Mouse (Mus musculus) forebrain, embryonic 16.5 days (tissue): ENCODE data around the gene Hist1h2ah. TPM values are rescaled to one million over a fixed set of nuclear protein-coding genes. Genes with fewer than 3 reads are reported as not detected.
A peak's percentile ranks its signal among the peaks of the same experiment; 100 is the strongest.
"Not testable (repeated sequence)": the region's sequence is repeated elsewhere in the genome, so short reads cannot be mapped to it uniquely, and the experiment has no call there.

ENCODE experiments used
- ATAC-seq: fragments of 200-750 bp; cut with Nextera tagmentation; 2 replicates; pipeline ENCODE4 v1.8.0; 2017; ENCODE audit warnings: mild to moderate bottlenecking, moderate library complexity
- H3K27ac ChIP-seq: fragments of 300-500 bp; sonication (generic); 2 replicates; pipeline ENCODE4 v1.5.1; 2014; ENCODE audit warnings: low read length, control low read depth
- H3K27me3 ChIP-seq: fragments of 300-500 bp; sonication (generic); replicated peaks from 2 replicates; pipeline ENCODE4 v1.6.1; 2014; ENCODE audit warnings: low read length; ENCODE audit not compliant: control insufficient read depth, insufficient read depth
- H3K36me3 ChIP-seq: fragments of 300-500 bp; sonication (generic); 2 replicates; pipeline ENCODE4 v1.6.1; 2014; ENCODE audit not compliant: control insufficient read depth, insufficient read depth
- H3K4me1 ChIP-seq: fragments of 300-500 bp; sonication (generic); replicated peaks from 2 replicates; pipeline ENCODE4 v1.6.1; 2014; ENCODE audit warnings: low read length; ENCODE audit not compliant: control insufficient read depth, insufficient read depth
- H3K4me2 ChIP-seq: fragments of 300-500 bp; sonication (generic); 2 replicates; pipeline ENCODE4 v1.6.1; 2014; ENCODE audit warnings: mild to moderate bottlenecking, low read length, control low read depth
- H3K4me3 ChIP-seq: fragments of 300-500 bp; sonication (generic); replicated peaks from 2 replicates; pipeline ENCODE4 v1.5.1; 2014; ENCODE audit warnings: mild to moderate bottlenecking, low read length, control low read depth
- H3K9ac ChIP-seq: fragments of 300-500 bp; sonication (generic); replicated peaks from 2 replicates; pipeline ENCODE4 v1.6.1; 2014; ENCODE audit warnings: low read depth, low read length, control low read depth
- H3K9me3 ChIP-seq: fragments of 300-500 bp; sonication (generic); 2 replicates; pipeline ENCODE4 v1.6.1; 2016; ENCODE audit warnings: low read length; ENCODE audit not compliant: control insufficient read depth
- WGBS: fragments of 180-500 bp; shearing (Covaris S2); extraction: QIAGEN DNeasy Blood & Tissue Kit; methylation state at CpG from one replicate; pipeline ENCODE4 v1.1.7; 2014; 5-methylcytosine and 5-hydroxymethylcytosine counted together
- polyA plus RNA-seq: library from polyadenylated mRNA; unstranded; fragments of >200 nt; fragmentation: Nextera tagmentation; extraction: Ambion mirVana; gene quantifications from 2 replicates; pipeline ENCODE4 v1.2.1, GENCODE M21; 2015

The Hist1h2ah gene
- not detected in 2 replicates for polyA plus RNA-seq

GRCm38 (mm10) chr13:22035267-22036148 is at the start of gene Hist1h2ah, which contains the start of gene Hist1h2bk:
Hist1h2ah (minus strand) TSS chr13:22035568.
Hist1h2bk (plus strand) TSS chr13:22035870.
- ATAC-seq = peak; percentile 99

GRCm38 (mm10) chr13:22084140-22084539 is 48.8 kb upstream of the Hist1h2ah start, which contains the start of gene Vmn1r188:
Vmn1r188 (plus strand) TSS chr13:22084440.
- not testable (repeated sequence) for H3K27me3 ChIP-seq, H3K9me3 ChIP-seq, H3K27ac ChIP-seq, H3K36me3 ChIP-seq, H3K4me2 ChIP-seq, H3K4me3 ChIP-seq, H3K9ac ChIP-seq, H3K4me1 ChIP-seq, ATAC-seq
- WGBS = 91% methylated on average over 1 of the region's 1 CpGs

More at GRCm38 (mm10) chr13:22035267-22036148, at the start of gene Hist1h2ah, which contains the start of gene Hist1h2bk:
- not testable (repeated sequence) for H3K27me3 ChIP-seq, H3K36me3 ChIP-seq, H3K9me3 ChIP-seq
- 0% methylated on average over 21 of the region's 69 CpGs for WGBS
- Histone ChIP-seq H3K4me2 (peak within 1 kb of the TSS; percentile 77), H3K9ac (peak within 1 kb of the TSS; percentile 53), H3K4me1 (peaks cover 25% of the 10 kb centered on the region), H3K4me3 (peak within 1 kb of the TSS; percentile 48), H3K27ac (peak within 1 kb of the TSS; percentile 81)

DNA sequence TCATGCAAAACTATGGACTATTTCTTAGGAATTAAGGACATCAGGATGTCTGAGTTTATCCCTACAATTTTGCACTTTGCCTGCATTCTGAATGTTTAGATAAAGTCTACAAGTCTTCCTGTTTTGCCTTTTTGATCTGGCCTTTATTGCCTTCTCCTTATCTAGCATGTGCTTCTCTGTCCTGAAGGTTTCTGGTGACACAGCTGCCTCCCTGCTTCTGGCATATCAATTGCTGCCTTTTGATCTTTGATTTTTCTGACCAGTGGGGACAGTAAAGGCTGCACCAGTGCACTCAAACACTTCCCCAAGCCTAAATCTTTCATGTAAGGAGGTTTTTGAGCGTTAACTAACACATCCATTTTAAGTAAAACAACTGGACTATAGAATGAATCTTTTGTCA is 28.1 kb upstream of the Hist1h2ah start:
- Histone ChIP-seq H3K4me3 (no peak overlapping the region), H3K9ac (no peak overlapping the region), H3K27me3 (no peaks in the 10 kb centered on the region), H3K27ac (no peak overlapping the region), H3K9me3 (0 out of 2 replicates have a peak, but pooled peaks cover 3% of the 10 kb centered on the region), H3K36me3 (no peaks in the 10 kb centered on the region), H3K4me1 (no peaks in the 10 kb centered on the region), H3K4me2 (no peak overlapping the region)
- ATAC-seq = no peak
- WGBS = 69% methylated on average over 1 of the region's 1 CpGs

DNA sequence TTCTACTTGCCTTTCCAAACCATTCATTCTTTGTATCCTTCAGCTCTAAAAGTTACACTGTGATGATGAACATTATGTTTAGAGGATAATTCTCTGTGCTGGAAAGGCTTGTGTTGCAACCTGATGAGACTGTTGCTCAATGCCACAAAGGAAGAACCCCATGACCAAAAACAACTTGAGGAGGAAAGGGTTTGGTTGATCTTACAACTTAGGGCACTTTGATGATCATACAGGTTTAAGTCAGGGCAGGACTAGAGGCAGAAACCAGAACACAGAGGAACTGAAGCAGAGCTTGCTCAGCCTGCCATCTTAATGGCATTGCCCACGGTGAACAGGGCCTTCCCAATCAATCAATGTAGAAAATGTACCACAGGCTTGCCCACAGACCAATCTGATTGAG is 26.1 kb upstream of the Hist1h2ah start:
- 96% methylated on average over 1 of the region's 1 CpGs for WGBS
- no peak overlapping the region for H3K9ac ChIP-seq
- no peak for ATAC-seq
- H3K9me3 ChIP-seq = 0 out of 2 replicates have a peak, but pooled peaks cover 1% of the 10 kb centered on the region
- no peaks in the 10 kb centered on the region for H3K36me3 ChIP-seq
- H3K27me3 ChIP-seq = no peaks in the 10 kb centered on the region
- H3K4me3 ChIP-seq = no peak overlapping the region
- no peak overlapping the region for H3K4me2 ChIP-seq
- no peak overlapping the region for H3K27ac ChIP-seq
- no peaks in the 10 kb centered on the region for H3K4me1 ChIP-seq

- Histone ChIP-seq H3K27ac (no peak overlapping the region), H3K27me3 (no peaks in the 10 kb centered on the region), H3K9me3 (no peaks in the 10 kb centered on the region), H3K9ac (no peak overlapping the region), H3K4me2 (no peak overlapping the region), H3K4me3 (no peak overlapping the region), H3K4me1 (peaks cover 7% of the 10 kb centered on the region), H3K36me3 (no peaks in the 10 kb centered on the region)
- 98% methylated on average over 1 of the region's 1 CpGs for WGBS
- no peak for ATAC-seq
These were observed 18.4 kb upstream of the Hist1h2ah start for GRCm38 (mm10) chr13:22053754-22054153.

DNA sequence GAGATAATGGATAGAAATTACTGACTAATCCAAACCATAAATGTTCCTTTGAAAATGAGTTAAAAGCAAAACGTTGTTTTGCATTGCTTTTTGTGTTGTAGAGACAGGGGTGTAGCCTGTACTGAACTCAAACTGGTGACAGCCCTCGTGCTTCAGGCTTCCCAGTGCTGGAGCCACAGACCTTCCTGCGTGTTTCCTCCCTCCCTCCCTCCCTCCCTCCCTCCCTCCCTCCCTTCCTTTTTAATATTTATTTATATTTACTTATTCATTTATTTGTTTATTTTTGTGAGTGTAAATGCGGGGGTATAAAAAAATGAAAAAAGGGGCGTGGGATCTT is 16.1 kb upstream of the Hist1h2ah start:
- 9% methylated on average over 5 of the region's 5 CpGs for WGBS
- H3K27ac ChIP-seq = peak overlapping the region; percentile 91
- H3K4me2 ChIP-seq = peak overlapping the region; percentile 59
- H3K4me1 ChIP-seq = peaks cover 7% of the 10 kb centered on the region
- peak; percentile 38; the same call in 1 of the 2 replicates for ATAC-seq
- peak overlapping the region; percentile 49 for H3K4me3 ChIP-seq
- H3K9me3 ChIP-seq = no peaks in the 10 kb centered on the region
- H3K27me3 ChIP-seq = no peaks in the 10 kb centered on the region
- H3K36me3 ChIP-seq = no peaks in the 10 kb centered on the region
- H3K9ac ChIP-seq = peak overlapping the region; percentile 58

GRCm38 (mm10) chr13:22050591-22051522 is 15.5 kb upstream of the Hist1h2ah start:
- H3K36me3 ChIP-seq = no peaks in the 10 kb centered on the region
- peak overlapping the region; percentile 91 for H3K27ac ChIP-seq
- under 1% methylated on average over 52 of the region's 52 CpGs for WGBS
- peak overlapping the region; percentile 49 for H3K4me3 ChIP-seq
- peak overlapping the region; percentile 59 for H3K4me2 ChIP-seq
- ATAC-seq = peak; percentile 94
- H3K4me1 ChIP-seq = peaks cover 7% of the 10 kb centered on the region
- H3K9ac ChIP-seq = peak overlapping the region; percentile 58
- no peaks in the 10 kb centered on the region for H3K9me3 ChIP-seq
- no peaks in the 10 kb centered on the region for H3K27me3 ChIP-seq

- peak; percentile 31 for ATAC-seq
- Histone ChIP-seq H3K9ac (peak overlapping the region; percentile 58), H3K27ac (peak overlapping the region; percentile 91), H3K36me3 (no peaks in the 10 kb centered on the region), H3K4me2 (peak overlapping the region; percentile 59), H3K9me3 (no peaks in the 10 kb centered on the region), H3K4me3 (peak overlapping the region; percentile 49), H3K27me3 (no peaks in the 10 kb centered on the region), H3K4me1 (peaks cover 7% of the 10 kb centered on the region)
- under 1% methylated on average over 14 of the region's 14 CpGs for WGBS
These were observed 14.5 kb upstream of the Hist1h2ah start for GRCm38 (mm10) chr13:22049737-22050440.
